Mouse (Mus musculus) CH12.LX (cell line): ENCODE measurements around the gene Tmem43. TPM values are rescaled to one million over a fixed set of nuclear protein-coding genes. Genes with fewer than 3 reads are reported as not detected.
A peak's percentile ranks its signal among the peaks of the same experiment; 100 is the strongest.

Experiments used
- DNase-seq: peaks from one replicate; pipeline ENCODE4 v3.0.0-alpha.2; 2013; ENCODE audit errors: extremely low read depth
- H3K27ac ChIP-seq: 2 replicates; pipeline ENCODE4 v1.5.1; 2012; ENCODE audit warnings: low read depth, mild to moderate bottlenecking, control low read depth, moderate library complexity; ENCODE audit not compliant: insufficient read depth
- H3K27me3 ChIP-seq: replicated peaks from 2 replicates; pipeline ENCODE3; 2012; ENCODE audit warnings: inconsistent platforms
- H3K36me3 ChIP-seq, 2 experiments: replicated peaks in 1 of 2; 2 replicates each; pipeline versions ENCODE3 to v1.6.1; 2012; ENCODE audit warnings: inconsistent platforms in 1 of 2, low read length in 1 of 2, mild to moderate bottlenecking in 1 of 2, mixed read lengths in 1 of 2, moderate library complexity in 1 of 2; ENCODE audit not compliant: control insufficient read depth in 1 of 2, insufficient read depth in 1 of 2
- H3K4me1 ChIP-seq, 2 experiments: 2 replicates each; pipeline ENCODE4 v1.6.1; 2012; ENCODE audit warnings: inconsistent platforms in 1 of 2, moderate library complexity in 1 of 2; ENCODE audit not compliant: insufficient read depth in 2 of 2, control insufficient read depth in 1 of 2
- H3K4me2 ChIP-seq: 2 replicates; pipeline ENCODE4 v1.6.1; 2012; ENCODE audit warnings: low read depth, mild to moderate bottlenecking, control low read depth; ENCODE audit not compliant: poor library complexity, insufficient read depth, severe bottlenecking
- H3K4me3 ChIP-seq, 3 experiments: fragments of 150-350 bp in 1 of 3; sonication (generic) in 1 of 3; replicated peaks in 1 of 3; 2 replicates each; pipeline versions ENCODE3 to v1.5.1; 2011 to 2012; ENCODE audit warnings: low read depth in 2 of 3, low read length in 2 of 3, mild to moderate bottlenecking in 2 of 3, moderate library complexity in 2 of 3, control low read depth in 1 of 3, improper control_type of control experiment in 1 of 3, inconsistent platforms in 1 of 3, mixed read lengths in 1 of 3; ENCODE audit not compliant: poor library complexity in 1 of 3
- H3K79me2 ChIP-seq: replicated peaks from 2 replicates; pipeline ENCODE4 v1.6.1; 2012; ENCODE audit warnings: mild to moderate bottlenecking, moderate library complexity; ENCODE audit not compliant: control insufficient read depth, poor library complexity, insufficient read depth, severe bottlenecking; ENCODE audit errors: extremely low read depth
- H3K9ac ChIP-seq: 2 replicates; pipeline ENCODE4 v1.6.1; 2012; ENCODE audit warnings: low read depth, mild to moderate bottlenecking, control low read depth, moderate library complexity; ENCODE audit not compliant: insufficient read depth
- H3K9me3 ChIP-seq: replicated peaks from 2 replicates; pipeline ENCODE3; 2012; ENCODE audit warnings: low read length, inconsistent platforms, mixed read lengths
- BHLHE40 ChIP-seq: IDR thresholded peaks from 2 replicates; pipeline ENCODE4 v1.6.1; 2011; ENCODE audit warnings: mild to moderate bottlenecking, low read depth, low read length, improper control_type of control experiment
- CHD1 ChIP-seq: IDR thresholded peaks from 2 replicates; pipeline ENCODE4 v1.6.1; 2012; ENCODE audit warnings: low read depth, low read length, improper control_type of control experiment, inconsistent platforms
- CHD2 ChIP-seq: IDR thresholded peaks from 2 replicates; pipeline ENCODE4 v1.6.1; 2011; ENCODE audit warnings: low read length, improper control_type of control experiment
- CTCF ChIP-seq, 2 experiments: IDR thresholded peaks in 1 of 2; conservative IDR thresholded peaks in 1 of 2; 2 replicates each; pipeline ENCODE4 v1.5.1; 2011 to 2012; ENCODE audit warnings: low read depth in 2 of 2, low read length in 2 of 2, improper control_type of control experiment in 1 of 2, inconsistent platforms in 1 of 2, mild to moderate bottlenecking in 1 of 2, moderate library complexity in 1 of 2
- E2F4 ChIP-seq: IDR thresholded peaks from 2 replicates; pipeline ENCODE4 v1.6.1; 2011; ENCODE audit warnings: low read depth, low read length, improper control_type of control experiment; ENCODE audit not compliant: insufficient replicate concordance
- ELF1 ChIP-seq: IDR thresholded peaks from 2 replicates; pipeline ENCODE4 v1.6.1; 2014; ENCODE audit warnings: low read depth, mild to moderate bottlenecking, inconsistent platforms, low read length, improper control_type of control experiment
- EP300 ChIP-seq: IDR thresholded peaks from 2 replicates; pipeline ENCODE4 v1.6.1; 2011; ENCODE audit warnings: low read length, improper control_type of control experiment
- ETS1 ChIP-seq: conservative IDR thresholded peaks from 2 replicates; pipeline ENCODE4 v1.6.1; 2012; ENCODE audit warnings: low read depth, mild to moderate bottlenecking, inconsistent platforms, low read length, improper control_type of control experiment, moderate library complexity
- GABPA ChIP-seq: IDR thresholded peaks from 2 replicates; pipeline ENCODE4 v1.6.1; 2012; ENCODE audit warnings: low read depth, low read length, improper control_type of control experiment, inconsistent platforms; ENCODE audit not compliant: insufficient replicate concordance
- HCFC1 ChIP-seq: IDR thresholded peaks from 2 replicates; pipeline ENCODE4 v1.6.1; 2012; ENCODE audit warnings: low read depth, mild to moderate bottlenecking, inconsistent platforms, low read length, improper control_type of control experiment
- IRF4 ChIP-seq: IDR thresholded peaks from 2 replicates; pipeline ENCODE4 v1.6.1; 2014; ENCODE audit warnings: low read depth, mild to moderate bottlenecking, inconsistent platforms, low read length, improper control_type of control experiment
- JUN ChIP-seq: IDR thresholded peaks from 2 replicates; pipeline ENCODE4 v1.6.1; 2011; ENCODE audit warnings: low read depth, mild to moderate bottlenecking, low read length, improper control_type of control experiment, moderate library complexity; ENCODE audit not compliant: insufficient read depth
- JUND ChIP-seq: conservative IDR thresholded peaks from 2 replicates; pipeline ENCODE4 v1.6.1; 2011; ENCODE audit warnings: low read depth, low read length, improper control_type of control experiment
- KAT2A ChIP-seq: IDR thresholded peaks from 2 replicates; pipeline ENCODE4 v1.6.1; 2012; ENCODE audit warnings: low read length, improper control_type of control experiment, inconsistent platforms; ENCODE audit not compliant: insufficient replicate concordance
- MAFK ChIP-seq: IDR thresholded peaks from 2 replicates; pipeline ENCODE4 v1.6.1; 2011; ENCODE audit warnings: low read length, improper control_type of control experiment; ENCODE audit not compliant: insufficient replicate concordance
- MAX ChIP-seq: IDR thresholded peaks from 2 replicates; pipeline ENCODE4 v1.6.1; 2011; ENCODE audit warnings: low read length, improper control_type of control experiment
- MAZ ChIP-seq: IDR thresholded peaks from 2 replicates; pipeline ENCODE4 v1.6.1; 2012; ENCODE audit warnings: low read depth, mild to moderate bottlenecking, inconsistent platforms, low read length, improper control_type of control experiment, moderate library complexity
- MEF2A ChIP-seq: IDR thresholded peaks from 2 replicates; pipeline ENCODE4 v1.6.1; 2014; ENCODE audit warnings: low read depth, mild to moderate bottlenecking, inconsistent platforms, low read length, improper control_type of control experiment, borderline replicate concordance
- MXI1 ChIP-seq: IDR thresholded peaks from 2 replicates; pipeline ENCODE4 v1.6.1; 2011; ENCODE audit warnings: mild to moderate bottlenecking, low read depth, low read length, improper control_type of control experiment
- MYC ChIP-seq: IDR thresholded peaks from 2 replicates; pipeline ENCODE4 v1.6.1; 2011; ENCODE audit warnings: low read depth, mild to moderate bottlenecking, improper control_type of control experiment, low read length
- NELFE ChIP-seq: IDR thresholded peaks from 2 replicates; pipeline ENCODE4 v1.6.1; 2011; ENCODE audit warnings: low read depth, low read length, improper control_type of control experiment
- NRF1 ChIP-seq: IDR thresholded peaks from 2 replicates; pipeline ENCODE4 v1.6.1; 2014; ENCODE audit warnings: low read depth, mild to moderate bottlenecking, inconsistent platforms, low read length, improper control_type of control experiment, moderate library complexity
- PAX5 ChIP-seq: IDR thresholded peaks from 2 replicates; pipeline ENCODE4 v1.6.1; 2012; ENCODE audit warnings: low read length, inconsistent platforms, mixed read lengths
- POLR2A ChIP-seq: IDR thresholded peaks from 2 replicates; pipeline ENCODE4 v1.6.1; 2011; ENCODE audit warnings: low read depth, mild to moderate bottlenecking, improper control_type of control experiment, low read length
- POLR2AphosphoS2 ChIP-seq: IDR thresholded peaks from 2 replicates; pipeline ENCODE4 v1.6.1; 2011; ENCODE audit warnings: low read depth, low read length, improper control_type of control experiment
- RAD21 ChIP-seq: IDR thresholded peaks from 2 replicates; pipeline ENCODE4 v1.6.1; 2011; ENCODE audit warnings: low read depth, mild to moderate bottlenecking, low read length, improper control_type of control experiment, moderate library complexity
- RCOR1 ChIP-seq: conservative IDR thresholded peaks from 2 replicates; pipeline ENCODE4 v1.6.1; 2012; ENCODE audit warnings: low read depth, mild to moderate bottlenecking, inconsistent platforms, low read length, improper control_type of control experiment
- SIN3A ChIP-seq: IDR thresholded peaks from 2 replicates; pipeline ENCODE4 v1.6.1; 2012; ENCODE audit warnings: low read length, improper control_type of control experiment, inconsistent platforms
- SMC3 ChIP-seq: IDR thresholded peaks from 2 replicates; pipeline ENCODE4 v1.6.1; 2011; ENCODE audit warnings: low read depth, low read length, improper control_type of control experiment
- TBP ChIP-seq: conservative IDR thresholded peaks from 2 replicates; pipeline ENCODE4 v1.6.1; 2011; ENCODE audit warnings: low read depth, low read length, improper control_type of control experiment
- TCF12 ChIP-seq: IDR thresholded peaks from 2 replicates; pipeline ENCODE4 v1.6.1; 2014; ENCODE audit warnings: low read depth, mild to moderate bottlenecking, inconsistent platforms, low read length, improper control_type of control experiment
- UBTF ChIP-seq: IDR thresholded peaks from 2 replicates; pipeline ENCODE4 v1.6.1; 2012; ENCODE audit warnings: low read depth, mild to moderate bottlenecking, inconsistent platforms, low read length, improper control_type of control experiment, moderate library complexity
- USF1 ChIP-seq: IDR thresholded peaks from 2 replicates; pipeline ENCODE4 v1.6.1; 2014; ENCODE audit warnings: low read depth, mild to moderate bottlenecking, inconsistent platforms, low read length, improper control_type of control experiment
- USF2 ChIP-seq: conservative IDR thresholded peaks from 2 replicates; pipeline ENCODE4 v1.6.1; 2011; ENCODE audit warnings: low read depth, low read length, improper control_type of control experiment
- ZC3H11A ChIP-seq: IDR thresholded peaks from 2 replicates; pipeline ENCODE4 v1.6.1; 2012; ENCODE audit warnings: low read depth, mild to moderate bottlenecking, inconsistent platforms, low read length, improper control_type of control experiment
- ZKSCAN1 ChIP-seq: IDR thresholded peaks from 2 replicates; pipeline ENCODE4 v1.6.1; 2012; ENCODE audit warnings: low read depth, inconsistent platforms, low read length, improper control_type of control experiment, borderline replicate concordance
- ZMIZ1 ChIP-seq: IDR thresholded peaks from 2 replicates; pipeline ENCODE4 v1.6.1; 2012; ENCODE audit warnings: low read depth, mild to moderate bottlenecking, inconsistent platforms, low read length, improper control_type of control experiment
- ZNF384 ChIP-seq: IDR thresholded peaks from 2 replicates; pipeline ENCODE4 v1.6.1; 2012; ENCODE audit warnings: low read depth, low read length, improper control_type of control experiment, inconsistent platforms
- dilution Hi-C: fragments of 300-500 bp; cut with MboI; formaldehyde crosslinking; loops from 2 replicates; pipeline ENCODE4 v1.14.3; 2020; ENCODE audit warnings: low sequenced_read_pairs; ENCODE audit not compliant: extremely low pct_unique_long_range_greater_than_20kb, extremely low pct_ligation_motif_present
- in situ Hi-C: fragments of 300-500 bp; cut with MboI; formaldehyde crosslinking; loops from 3 replicates; pipeline ENCODE4 v1.14.3; 2019; ENCODE audit warnings: low sequenced_read_pairs, low pct_ligation_motif_present, low pct_unique_long_range_greater_than_20kb, mixed read lengths
- polyA plus RNA-seq: library from polyadenylated mRNA; unstranded; fragments of >175 nt; gene quantifications from 2 replicates; pipeline ENCODE4 v1.2.1, GENCODE M21; 2012; ENCODE audit warnings: low read depth; ENCODE audit not compliant: insufficient read length
- total RNA-seq, 2 experiments: library from RNA; depleted of rRNA; stranded (reverse); fragments of 300-350 nt in 1 of 2; fragments of >200 nt in 1 of 2; gene quantifications; 2 replicates each; pipeline ENCODE4 v1.2.3; 2012 to 2014

The Tmem43 gene
- total and polyA plus RNA-seq, 3 experiments = 19.2 to 29.7 (median 25.0) TPM

DNA sequence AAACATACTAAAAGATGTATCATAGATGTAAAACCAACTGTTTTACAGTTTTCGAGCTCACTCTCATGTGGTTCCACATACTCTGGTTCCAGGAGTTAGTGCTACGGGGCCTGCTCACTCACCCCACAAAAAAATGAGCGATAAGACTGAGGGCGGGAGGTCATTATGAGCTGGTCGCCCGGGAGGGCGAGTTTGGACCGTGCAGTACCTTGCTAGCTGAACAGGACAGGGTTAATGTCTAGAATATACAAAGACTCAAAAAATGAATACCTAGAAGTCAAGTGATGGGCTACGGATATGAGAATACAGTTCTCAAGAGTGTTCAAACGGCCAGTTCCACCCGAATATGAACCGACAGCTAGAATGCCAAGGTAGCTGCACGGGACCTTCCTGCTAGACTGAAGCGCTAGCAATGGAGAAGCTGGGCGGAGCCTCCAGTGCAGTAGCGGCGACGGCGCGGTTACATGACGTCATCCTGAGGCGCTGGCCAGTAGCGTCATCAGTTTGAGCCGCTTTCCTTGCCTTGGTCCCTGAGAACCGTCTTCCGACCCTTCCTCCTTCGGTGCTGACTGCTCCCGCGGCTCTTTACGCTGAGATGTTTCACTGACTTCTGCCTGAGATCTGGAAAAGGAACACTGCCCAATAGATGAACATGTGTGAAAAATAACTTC lies 32.9 kb upstream of the Tmem43 start:
- TF ChIP-seq ETS1 (no peak), PAX5 (no peak), ZNF384 (no peak), NRF1 (0 out of 2 replicates have a peak, but pooled peaks have one; percentile 49), MAZ (no peak), POLR2AphosphoS2 (peak; percentile 95; the same call in 1 of the 2 replicates), MYC (no peak; the same call in 1 of the 2 replicates), ZMIZ1 (peak; percentile 87; the same call in 1 of the 2 replicates), MAFK (no peak), RAD21 (no peak), ZC3H11A (no peak), JUND (peak; percentile 76), MXI1 (peak; percentile 84; the same call in 1 of the 2 replicates), JUN (peak; percentile 48), SMC3 (no peak), CHD2 (peak; percentile 38; the same call in 1 of the 2 replicates), SIN3A (peak; percentile 92), E2F4 (0 out of 2 replicates have a peak, but pooled peaks have one; percentile 21), USF2 (no peak; the same call in 1 of the 2 replicates), NELFE (peak; percentile 99), EP300 (no peak), HCFC1 (peak; percentile 96), RCOR1 (no peak), USF1 (no peak), MEF2A (peak; percentile 54; the same call in 1 of the 2 replicates), POLR2A (peak; percentile 99), MAX (peak; percentile 45; the same call in 1 of the 2 replicates), KAT2A (peak; percentile 91; the same call in 1 of the 2 replicates), TBP (peak; percentile 93), ZKSCAN1 (peak; percentile 63; the same call in 1 of the 2 replicates), GABPA (peak; percentile 66; the same call in 1 of the 2 replicates), ELF1 (peak; percentile 86), IRF4 (peak; percentile 78), CHD1 (no peak), TCF12 (peak; percentile 95), CTCF (conservative IDR thresholded peaks at IDR 0.05 in 1 of 2, IDR thresholded peaks at IDR 0.05 in 1 of 2; ENCODE audit: low read depth in 2 of 2, low read length in 2 of 2) (no peak), UBTF (no peak), BHLHE40 (peak; percentile 70)
- H3K36me3 ChIP-seq = no peaks in the 10 kb centered on the region
- no peaks in the 10 kb centered on the region for H3K9me3 ChIP-seq
- H3K4me3 ChIP-seq = peak overlapping the region; percentile 75 to 95 (median 83)
- no peaks in the 10 kb centered on the region for H3K79me2 ChIP-seq
- peak; percentile 94 for DNase-seq
- in situ Hi-C loops (no loop called here), dilution Hi-C loops (no loop called here)
- no peak overlapping the region for H3K27ac ChIP-seq
- peak overlapping the region; percentile 83 for H3K4me2 ChIP-seq
- peaks cover 6 to 8% of the 10 kb centered on the region in 2 experiments for H3K4me1 ChIP-seq
- H3K27me3 ChIP-seq = peaks cover 47% of the 10 kb centered on the region
- H3K9ac ChIP-seq = peak overlapping the region; percentile 89
